Mouse (Mus musculus): ENCODE results near the gene Trim58. TPM values are rescaled to one million over a fixed set of nuclear protein-coding genes. Genes with fewer than 3 reads are reported as not detected.

The Trim58 gene
- polyA plus RNA-seq, 1 experiment from 2014 or later = 0.31 TPM

GRCm38 (mm10) chr11:58607030-58607429 lies 33.2 kb upstream of the Trim58 start:
- Histone ChIP-seq H3K27me3 (ENCODE audit: control insufficient read depth, insufficient read depth, low read length) (no peaks in the 10 kb centered on the region), H3K9me3 (ENCODE audit: control insufficient read depth, low read length) (no peaks in the 10 kb centered on the region), H3K4me1 (ENCODE audit: control insufficient read depth, insufficient read depth, low read length) (no peaks in the 10 kb centered on the region), H3K36me3 (ENCODE audit: control insufficient read depth, insufficient read depth, low read length) (no peaks in the 10 kb centered on the region), H3K9ac (ENCODE audit: low read length) (no peak overlapping the region), H3K4me2 (ENCODE audit: low read depth) (no peak overlapping the region), H3K27ac (ENCODE audit: low read depth, low read length) (no peak overlapping the region), H3K4me3 (ENCODE audit: low read depth, low read length) (no peak overlapping the region)
- WGBS = 85% methylated on average over 6 of the region's 6 CpGs
- DNase-seq (ENCODE audit: low spot score) = no peak
- no peak for ATAC-seq (ENCODE audit: insufficient read depth, low FRiP score, low TSS enrichment)

- Histone ChIP-seq H3K4me2 (ENCODE audit: low read depth) (no peak overlapping the region), H3K9ac (ENCODE audit: low read length) (no peak overlapping the region), H3K27ac (ENCODE audit: low read depth, low read length) (no peak overlapping the region), H3K9me3 (ENCODE audit: control insufficient read depth, low read length) (no peaks in the 10 kb centered on the region), H3K27me3 (ENCODE audit: control insufficient read depth, insufficient read depth, low read length) (no peaks in the 10 kb centered on the region), H3K36me3 (ENCODE audit: control insufficient read depth, insufficient read depth, low read length) (no peaks in the 10 kb centered on the region), H3K4me1 (ENCODE audit: control insufficient read depth, insufficient read depth, low read length) (no peaks in the 10 kb centered on the region), H3K4me3 (ENCODE audit: low read depth, low read length) (no peak overlapping the region)
- DNase-seq (ENCODE audit: low spot score) (no peak), ATAC-seq (ENCODE audit: insufficient read depth, low FRiP score, low TSS enrichment) (no peak)
- 59% methylated on average over 3 of the region's 3 CpGs for WGBS
Measured at GRCm38 (mm10) chr11:58613359-58613758, 26.9 kb upstream of the Trim58 start.

GRCm38 (mm10) chr11:58614526-58614925 lies 25.7 kb upstream of the Trim58 start:
- ATAC-seq (ENCODE audit: insufficient read depth, low FRiP score, low TSS enrichment) (no peak), DNase-seq (ENCODE audit: low spot score) (no peak)
- no peaks in the 10 kb centered on the region for H3K4me1 ChIP-seq (ENCODE audit: control insufficient read depth, insufficient read depth, low read length)
- H3K9ac ChIP-seq (ENCODE audit: low read length) = no peak overlapping the region
- H3K4me2 ChIP-seq (ENCODE audit: low read depth) = no peak overlapping the region
- no peaks in the 10 kb centered on the region for H3K27me3 ChIP-seq (ENCODE audit: control insufficient read depth, insufficient read depth, low read length)
- no peaks in the 10 kb centered on the region for H3K36me3 ChIP-seq (ENCODE audit: control insufficient read depth, insufficient read depth, low read length)
- H3K4me3 ChIP-seq (ENCODE audit: low read depth, low read length) = no peak overlapping the region
- no peak overlapping the region for H3K27ac ChIP-seq (ENCODE audit: low read depth, low read length)
- H3K9me3 ChIP-seq (ENCODE audit: control insufficient read depth, low read length) = no peaks in the 10 kb centered on the region

- Histone ChIP-seq H3K27me3 (ENCODE audit: control insufficient read depth, insufficient read depth, low read length) (no peaks in the 10 kb centered on the region), H3K4me1 (ENCODE audit: control insufficient read depth, insufficient read depth, low read length) (no peaks in the 10 kb centered on the region), H3K36me3 (ENCODE audit: control insufficient read depth, insufficient read depth, low read length) (no peaks in the 10 kb centered on the region), H3K27ac (ENCODE audit: low read depth, low read length) (no peak within 1 kb of the TSS), H3K4me3 (ENCODE audit: low read depth, low read length) (no peak within 1 kb of the TSS), H3K9me3 (ENCODE audit: control insufficient read depth, low read length) (no peaks in the 10 kb centered on the region), H3K4me2 (ENCODE audit: low read depth) (no peak within 1 kb of the TSS), H3K9ac (ENCODE audit: low read length) (no peak within 1 kb of the TSS)
- ATAC-seq (ENCODE audit: insufficient read depth, low FRiP score, low TSS enrichment) (no peak), DNase-seq (ENCODE audit: low spot score) (no peak)
- WGBS = 86% methylated on average over 4 of the region's 4 CpGs
Measured at GRCm38 (mm10) chr11:58615975-58616374, 24.3 kb upstream of the Trim58 start, which contains the start of gene 2210407C18Rik. Gene 2210407C18Rik, minus strand, starts transcription at chr11:58616075.

GRCm38 (mm10) chr11:58618369-58618768 lies 21.9 kb upstream of the Trim58 start:
- no peaks in the 10 kb centered on the region for H3K27me3 ChIP-seq (ENCODE audit: control insufficient read depth, insufficient read depth, low read length)
- no peaks in the 10 kb centered on the region for H3K36me3 ChIP-seq (ENCODE audit: control insufficient read depth, insufficient read depth, low read length)
- no peak for ATAC-seq (ENCODE audit: insufficient read depth, low FRiP score, low TSS enrichment)
- no peak overlapping the region for H3K4me2 ChIP-seq (ENCODE audit: low read depth)
- WGBS = 82% methylated on average over 3 of the region's 3 CpGs
- H3K4me3 ChIP-seq (ENCODE audit: low read depth, low read length) = no peak overlapping the region
- H3K4me1 ChIP-seq (ENCODE audit: control insufficient read depth, insufficient read depth, low read length) = no peaks in the 10 kb centered on the region
- no peak overlapping the region for H3K27ac ChIP-seq (ENCODE audit: low read depth, low read length)
- no peaks in the 10 kb centered on the region for H3K9me3 ChIP-seq (ENCODE audit: control insufficient read depth, low read length)
- H3K9ac ChIP-seq (ENCODE audit: low read length) = no peak overlapping the region
- DNase-seq (ENCODE audit: low spot score) = no peak

GRCm38 (mm10) chr11:58618793-58619192 lies 21.5 kb upstream of the Trim58 start:
- H3K27me3 ChIP-seq (ENCODE audit: control insufficient read depth, insufficient read depth, low read length) = no peaks in the 10 kb centered on the region
- H3K27ac ChIP-seq (ENCODE audit: low read depth, low read length) = no peak overlapping the region
- ATAC-seq (ENCODE audit: insufficient read depth, low FRiP score, low TSS enrichment) = no peak
- H3K9me3 ChIP-seq (ENCODE audit: control insufficient read depth, low read length) = no peaks in the 10 kb centered on the region
- no peak overlapping the region for H3K9ac ChIP-seq (ENCODE audit: low read length)
- no peaks in the 10 kb centered on the region for H3K4me1 ChIP-seq (ENCODE audit: control insufficient read depth, insufficient read depth, low read length)
- no peak for DNase-seq (ENCODE audit: low spot score)
- H3K36me3 ChIP-seq (ENCODE audit: control insufficient read depth, insufficient read depth, low read length) = no peaks in the 10 kb centered on the region
- no peak overlapping the region for H3K4me2 ChIP-seq (ENCODE audit: low read depth)
- 75% methylated on average over 6 of the region's 6 CpGs for WGBS
- H3K4me3 ChIP-seq (ENCODE audit: low read depth, low read length) = no peak overlapping the region

GRCm38 (mm10) chr11:58626146-58626545 lies 14.1 kb upstream of the Trim58 start:
- Histone ChIP-seq H3K4me2 (ENCODE audit: low read depth) (no peak overlapping the region), H3K27ac (ENCODE audit: low read depth, low read length) (no peak overlapping the region), H3K9me3 (ENCODE audit: control insufficient read depth, low read length) (no peaks in the 10 kb centered on the region), H3K36me3 (ENCODE audit: control insufficient read depth, insufficient read depth, low read length) (no peaks in the 10 kb centered on the region), H3K27me3 (ENCODE audit: control insufficient read depth, insufficient read depth, low read length) (no peaks in the 10 kb centered on the region), H3K4me3 (ENCODE audit: low read depth, low read length) (no peak overlapping the region), H3K4me1 (ENCODE audit: control insufficient read depth, insufficient read depth, low read length) (no peaks in the 10 kb centered on the region), H3K9ac (ENCODE audit: low read length) (no peak overlapping the region)
- 70% methylated on average over 4 of the region's 4 CpGs for WGBS
- ATAC-seq (ENCODE audit: insufficient read depth, low FRiP score, low TSS enrichment) = no peak
- DNase-seq (ENCODE audit: low spot score) = no peak

- WGBS = 86% methylated on average over 5 of the region's 5 CpGs
- DNase-seq (ENCODE audit: low spot score) = no peak
- H3K4me1 ChIP-seq (ENCODE audit: control insufficient read depth, insufficient read depth, low read length) = no peaks in the 10 kb centered on the region
- H3K4me2 ChIP-seq (ENCODE audit: low read depth) = no peak within 1 kb of the TSS
- no peak within 1 kb of the TSS for H3K4me3 ChIP-seq (ENCODE audit: low read depth, low read length)
- H3K9me3 ChIP-seq (ENCODE audit: control insufficient read depth, low read length) = no peaks in the 10 kb centered on the region
- no peaks in the 10 kb centered on the region for H3K27me3 ChIP-seq (ENCODE audit: control insufficient read depth, insufficient read depth, low read length)
- ATAC-seq (ENCODE audit: insufficient read depth, low FRiP score, low TSS enrichment) = no peak
- no peaks in the 10 kb centered on the region for H3K36me3 ChIP-seq (ENCODE audit: control insufficient read depth, insufficient read depth, low read length)
- H3K9ac ChIP-seq (ENCODE audit: low read length) = no peak within 1 kb of the TSS
- H3K27ac ChIP-seq (ENCODE audit: low read depth, low read length) = no peak within 1 kb of the TSS
Measured at GRCm38 (mm10) chr11:58630401-58630800, 9.9 kb upstream of the Trim58 start, which contains the start of gene Olfr323. Gene Olfr323, minus strand, starts transcription at chr11:58630501.

- Histone ChIP-seq H3K4me2 (ENCODE audit: low read depth) (no peak overlapping the region), H3K9ac (ENCODE audit: low read length) (no peak overlapping the region), H3K4me3 (ENCODE audit: low read depth, low read length) (no peak overlapping the region), H3K27ac (ENCODE audit: low read depth, low read length) (no peak overlapping the region), H3K9me3 (ENCODE audit: control insufficient read depth, low read length) (no peaks in the 10 kb centered on the region), H3K4me1 (ENCODE audit: control insufficient read depth, insufficient read depth, low read length) (no peaks in the 10 kb centered on the region), H3K36me3 (ENCODE audit: control insufficient read depth, insufficient read depth, low read length) (no peaks in the 10 kb centered on the region), H3K27me3 (ENCODE audit: control insufficient read depth, insufficient read depth, low read length) (no peaks in the 10 kb centered on the region)
- WGBS = 69% methylated on average over 4 of the region's 4 CpGs
- ATAC-seq (ENCODE audit: insufficient read depth, low FRiP score, low TSS enrichment) (no peak), DNase-seq (ENCODE audit: low spot score) (no peak)
Measured at GRCm38 (mm10) chr11:58634878-58635277, 5.4 kb upstream of the Trim58 start.
